Mouse (Mus musculus) liver, embryonic 13.5 days (tissue): ENCODE results near the gene S100a16. TPM values are rescaled to one million over a fixed set of nuclear protein-coding genes. Genes with fewer than 3 reads are reported as not detected.
A peak's percentile ranks its signal among the peaks of the same experiment; 100 is the strongest.

Source experiments
- ATAC-seq: fragments of 200-750 bp; cut with Nextera tagmentation; 2 replicates; pipeline ENCODE4 v1.8.0; 2017; ENCODE audit warnings: low read depth, mild to moderate bottlenecking, moderate number of reproducible peaks, moderate library complexity
- DNase-seq: peaks from one replicate; pipeline ENCODE4 v3.0.0; 2022
- H3K27ac ChIP-seq: fragments of 300-500 bp; sonication (generic); 2 replicates; pipeline ENCODE4 v1.5.1; 2015; ENCODE audit warnings: moderate library complexity, mild to moderate bottlenecking, inconsistent platforms
- H3K27me3 ChIP-seq: fragments of 300-500 bp; sonication (generic); 2 replicates; pipeline ENCODE4 v1.6.1; 2015; ENCODE audit warnings: mild to moderate bottlenecking, inconsistent platforms
- H3K36me3 ChIP-seq: fragments of 300-500 bp; sonication (generic); 2 replicates; pipeline ENCODE4 v1.6.1; 2015; ENCODE audit warnings: mild to moderate bottlenecking, inconsistent platforms
- H3K4me1 ChIP-seq: fragments of 300-500 bp; sonication (generic); replicated peaks from 2 replicates; pipeline ENCODE4 v1.6.1; 2015; ENCODE audit warnings: inconsistent platforms
- H3K4me2 ChIP-seq: fragments of 300-500 bp; sonication (generic); 2 replicates; pipeline ENCODE4 v1.6.1; 2015; ENCODE audit warnings: inconsistent platforms, mild to moderate bottlenecking, moderate library complexity
- H3K4me3 ChIP-seq: fragments of 300-500 bp; sonication (generic); replicated peaks from 2 replicates; pipeline ENCODE4 v1.5.1; 2015; ENCODE audit warnings: mild to moderate bottlenecking, inconsistent platforms
- H3K9ac ChIP-seq: fragments of 300-500 bp; sonication (generic); 2 replicates; pipeline ENCODE4 v1.6.1; 2015; ENCODE audit warnings: mild to moderate bottlenecking, inconsistent platforms
- H3K9me3 ChIP-seq: fragments of 300-500 bp; sonication (generic); replicated peaks from 2 replicates; pipeline ENCODE4 v1.6.1; 2016; ENCODE audit warnings: inconsistent platforms
- WGBS: fragments of 180-500 bp; shearing (Covaris S2); methylation state at CpG from one replicate; pipeline ENCODE4 v1.1.7; 2015; ENCODE audit not compliant: insufficient replicate concordance; 5-methylcytosine and 5-hydroxymethylcytosine counted together
- polyA plus RNA-seq: library from polyadenylated mRNA; unstranded; fragments of >200 nt; fragmentation: Nextera tagmentation; extraction: Ambion mirVana; gene quantifications from 2 replicates; pipeline ENCODE4 v1.2.1, GENCODE M21; 2015

The S100a16 gene
- polyA plus RNA-seq, 1 experiment from 2014 or later: 26.4 TPM

- Histone ChIP-seq H3K27ac (peak overlapping the region; percentile 93), H3K9ac (peak overlapping the region; percentile 97), H3K4me2 (peak overlapping the region; percentile 91), H3K4me1 (peaks cover 25% of the 10 kb centered on the region), H3K27me3 (peaks cover 4% of the 10 kb centered on the region; the same call in 1 of the 2 replicates), H3K4me3 (peak overlapping the region; percentile 93), H3K36me3 (peaks cover 42% of the 10 kb centered on the region), H3K9me3 (no peaks in the 10 kb centered on the region)
- ATAC-seq (no peak), DNase-seq (no peak)
- 2% methylated on average over 20 of the region's 20 CpGs for WGBS
These were observed 28.6 kb upstream of the S100a16 start for GRCm38 (mm10) chr3:90508287-90508949.

- Histone ChIP-seq H3K9me3 (no peaks in the 10 kb centered on the region), H3K27ac (peak within 1 kb of the TSS; percentile 93), H3K9ac (peak within 1 kb of the TSS; percentile 97), H3K4me2 (peak within 1 kb of the TSS; percentile 91), H3K4me3 (peak within 1 kb of the TSS; percentile 93), H3K27me3 (peaks cover 8% of the 10 kb centered on the region; the same call in 1 of the 2 replicates), H3K36me3 (peaks cover 36% of the 10 kb centered on the region), H3K4me1 (peaks cover 32% of the 10 kb centered on the region)
- ATAC-seq (peak; percentile 89), DNase-seq (peak; percentile 99)
- under 1% methylated on average over 66 of the region's 66 CpGs for WGBS
These were observed 27.9 kb upstream of the S100a16 start, which contains the start of gene Chtop for GRCm38 (mm10) chr3:90508950-90509746. Chtop (minus strand) TSS chr3:90509498.

- WGBS: 7% methylated on average over 2 of the region's 2 CpGs
- Histone ChIP-seq H3K9me3 (no peaks in the 10 kb centered on the region), H3K4me1 (peaks cover 38% of the 10 kb centered on the region), H3K4me3 (peak overlapping the region; percentile 93), H3K36me3 (peaks cover 31% of the 10 kb centered on the region), H3K27ac (peak overlapping the region; percentile 37; the same call in 1 of the 2 replicates), H3K4me2 (peak overlapping the region; percentile 91), H3K27me3 (peaks cover 8% of the 10 kb centered on the region; the same call in 1 of the 2 replicates), H3K9ac (peak overlapping the region; percentile 44; the same call in 1 of the 2 replicates)
- no peak for ATAC-seq
- no peak for DNase-seq
These were observed 27.3 kb upstream of the S100a16 start for GRCm38 (mm10) chr3:90509747-90510123.

DNA sequence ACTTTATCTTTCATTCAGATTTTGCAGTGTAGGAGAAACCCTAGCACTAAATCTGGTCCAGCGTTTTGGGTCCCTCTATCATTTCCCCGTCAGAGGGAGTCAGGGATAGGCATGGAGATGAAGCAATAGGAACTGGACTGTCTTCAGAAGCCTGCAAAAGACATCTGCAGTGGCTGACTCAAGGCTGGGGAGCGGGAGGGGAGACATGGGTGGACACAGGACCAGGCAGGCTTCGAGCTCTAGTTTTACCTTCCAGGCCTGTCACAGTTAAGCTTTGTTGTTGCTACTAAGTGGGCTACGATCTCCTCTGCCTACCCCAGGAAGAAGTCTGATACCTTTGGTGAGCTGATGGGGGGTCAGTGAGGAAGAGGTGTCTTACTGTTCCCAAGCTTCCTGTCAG lies 24.8 kb upstream of the S100a16 start:
- Histone ChIP-seq H3K4me1 (peaks cover 45% of the 10 kb centered on the region), H3K9me3 (no peaks in the 10 kb centered on the region), H3K36me3 (peaks cover 6% of the 10 kb centered on the region), H3K27me3 (peaks cover 8% of the 10 kb centered on the region; the same call in 1 of the 2 replicates), H3K9ac (no peak overlapping the region), H3K4me3 (no peak overlapping the region), H3K4me2 (no peak overlapping the region), H3K27ac (no peak overlapping the region)
- ATAC-seq (no peak), DNase-seq (no peak)
- 67% methylated on average over 5 of the region's 5 CpGs for WGBS

DNA sequence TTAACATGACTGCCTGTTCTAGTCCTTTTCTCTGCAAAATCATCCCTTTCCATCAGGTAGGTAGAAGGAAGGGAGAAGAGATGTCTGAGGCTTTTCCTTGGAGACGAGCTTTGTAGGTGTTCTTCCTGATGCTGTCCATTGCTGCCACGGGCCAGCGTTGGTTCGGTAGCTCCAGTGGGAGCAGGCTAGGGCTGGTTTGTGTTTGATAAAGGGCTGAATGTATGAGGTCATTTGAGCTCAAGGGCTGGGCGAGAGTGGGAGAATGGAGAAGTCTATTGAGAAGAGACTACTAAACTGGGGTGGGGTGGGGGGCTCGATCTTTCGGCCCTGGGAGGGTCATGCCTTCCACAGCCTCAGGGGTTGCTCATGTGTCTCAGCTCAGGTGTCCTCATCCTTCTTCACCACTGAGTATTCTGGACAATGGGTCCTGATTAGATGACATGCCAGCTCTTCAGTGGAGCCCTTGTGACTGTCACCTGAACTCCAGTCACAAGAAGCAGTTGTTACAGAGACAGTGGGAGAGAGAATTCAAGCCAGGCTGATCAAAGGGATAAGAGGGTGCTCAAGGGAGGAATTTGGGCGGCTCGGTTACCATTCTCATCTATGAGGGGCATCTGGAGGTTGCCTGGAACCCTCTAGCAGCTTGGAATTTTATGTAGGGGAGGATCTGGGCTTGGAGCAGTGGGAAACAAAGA lies 24.0 kb upstream of the S100a16 start:
- no peak overlapping the region for H3K27ac ChIP-seq
- H3K4me1 ChIP-seq: peaks cover 36% of the 10 kb centered on the region
- ATAC-seq (no peak), DNase-seq (no peak)
- H3K4me3 ChIP-seq: no peak overlapping the region
- no peaks in the 10 kb centered on the region for H3K9me3 ChIP-seq
- H3K27me3 ChIP-seq: peaks cover 8% of the 10 kb centered on the region; the same call in 1 of the 2 replicates
- H3K9ac ChIP-seq: peak overlapping the region; percentile 70; the same call in 1 of the 2 replicates
- no peaks in the 10 kb centered on the region for H3K36me3 ChIP-seq
- H3K4me2 ChIP-seq: peak overlapping the region; percentile 92; the same call in 1 of the 2 replicates
- WGBS: 64% methylated on average over 9 of the region's 9 CpGs

DNA sequence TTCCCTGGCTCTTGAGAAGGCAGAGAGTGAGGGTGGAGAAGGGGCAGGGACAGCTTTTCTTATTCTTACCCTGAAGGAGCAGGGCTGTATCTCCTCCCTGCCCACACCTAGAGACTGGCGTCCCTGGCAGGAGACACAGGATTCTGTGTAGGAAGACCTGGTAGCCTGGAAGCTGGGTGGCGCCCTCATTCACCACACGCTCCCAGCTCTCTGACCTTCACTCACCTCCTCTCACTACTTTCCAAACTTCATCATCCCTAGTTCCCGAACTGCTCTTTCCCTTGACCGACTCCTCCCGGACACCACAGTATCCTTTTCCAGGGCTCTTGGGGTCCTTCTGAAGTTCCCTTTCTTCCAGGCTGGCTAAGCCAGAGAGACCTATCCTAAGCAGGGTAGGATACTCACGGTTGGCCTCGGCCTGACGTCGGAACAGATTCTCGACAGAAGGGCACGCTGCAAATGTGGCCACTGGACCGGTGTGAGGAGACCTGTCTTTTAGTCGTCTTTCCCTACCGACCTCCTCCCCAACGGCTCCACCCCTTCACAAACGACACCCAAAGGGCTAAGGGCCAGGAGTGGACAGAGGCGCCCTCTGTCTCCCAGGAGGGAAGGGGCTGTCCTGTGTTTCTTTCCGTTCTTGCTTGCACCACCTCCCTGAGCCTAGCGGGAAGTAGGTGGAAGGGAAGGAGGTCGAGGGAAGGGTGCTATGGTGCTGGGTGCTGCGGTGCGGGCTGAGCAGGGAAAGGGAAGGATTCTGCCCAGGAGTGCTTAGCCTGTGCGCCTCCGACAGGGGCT lies 23.1 kb upstream of the S100a16 start, which contains the start of the genes S100a1 and S100a13:
TSS of gene S100a1 (minus strand) at position 597 of the 795 bp plus-strand sequence.
TSS of gene S100a13 (plus strand) at position 640 of the 795 bp plus-strand sequence.
- H3K4me2 ChIP-seq: peak within 1 kb of the TSS; percentile 92
- no peaks in the 10 kb centered on the region for H3K36me3 ChIP-seq
- no peaks in the 10 kb centered on the region for H3K9me3 ChIP-seq
- ATAC-seq (peak; percentile 37), DNase-seq (peak; percentile 47)
- H3K27ac ChIP-seq: 0 out of 2 replicates have a peak within 1 kb of the TSS, but pooled peaks have one; percentile 11
- peaks cover 8% of the 10 kb centered on the region; the same call in 1 of the 2 replicates for H3K27me3 ChIP-seq
- 3% methylated on average over 25 of the region's 25 CpGs for WGBS
- H3K9ac ChIP-seq: peak within 1 kb of the TSS; percentile 70
- H3K4me1 ChIP-seq: peaks cover 33% of the 10 kb centered on the region
- peak within 1 kb of the TSS; percentile 64 for H3K4me3 ChIP-seq

DNA sequence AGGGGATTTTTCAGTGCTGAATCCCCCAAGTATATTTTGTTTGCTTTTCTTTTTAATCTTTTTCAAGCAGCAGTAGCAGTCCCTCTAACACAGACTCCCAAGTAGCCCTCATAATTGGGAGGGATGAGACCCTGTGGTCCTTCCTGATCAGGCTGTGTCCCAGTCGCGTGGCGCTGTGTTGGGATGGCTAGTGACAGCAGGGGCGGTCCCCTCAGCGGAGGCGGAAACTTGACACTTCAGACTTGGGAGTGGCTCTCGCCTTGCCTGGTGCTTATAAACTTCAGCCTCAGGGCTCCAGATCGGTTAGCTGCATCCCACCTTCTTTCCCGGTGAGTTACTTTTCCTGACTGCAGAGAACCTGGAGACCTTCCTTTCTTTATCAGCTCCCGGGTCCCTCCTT lies 22.4 kb upstream of the S100a16 start:
- Histone ChIP-seq H3K27me3 (peaks cover 8% of the 10 kb centered on the region; the same call in 1 of the 2 replicates), H3K9ac (peak overlapping the region; percentile 70), H3K4me3 (peak overlapping the region; percentile 64), H3K27ac (no peak overlapping the region), H3K9me3 (no peaks in the 10 kb centered on the region), H3K4me2 (peak overlapping the region; percentile 92), H3K36me3 (no peaks in the 10 kb centered on the region), H3K4me1 (peaks cover 31% of the 10 kb centered on the region)
- WGBS: under 1% methylated on average over 10 of the region's 10 CpGs
- DNase-seq (peak; percentile 60), ATAC-seq (peak; percentile 86)

DNA sequence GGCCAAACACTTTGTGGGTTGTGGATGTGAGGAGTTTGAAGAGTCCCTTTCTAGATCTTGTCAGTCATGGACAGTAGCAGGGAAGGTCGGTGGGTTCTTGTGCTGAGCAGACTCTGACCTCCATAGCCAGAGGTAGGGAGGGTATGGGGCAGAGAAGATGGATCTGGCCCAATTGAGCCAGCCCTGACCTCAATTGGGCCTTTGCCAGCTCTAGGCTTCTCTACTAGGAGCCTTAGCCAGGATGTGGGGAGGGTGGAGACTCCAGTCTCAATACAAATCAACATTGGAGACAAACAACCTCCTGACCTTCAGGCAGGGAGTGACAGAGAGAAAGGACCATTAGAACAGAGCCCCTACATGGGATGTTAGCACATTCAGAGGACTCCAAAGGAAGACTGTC lies 21.8 kb upstream of the S100a16 start:
- Histone ChIP-seq H3K27me3 (peaks cover 8% of the 10 kb centered on the region; the same call in 1 of the 2 replicates), H3K9ac (peak overlapping the region; percentile 70), H3K27ac (no peak overlapping the region), H3K4me1 (peaks cover 29% of the 10 kb centered on the region), H3K4me2 (peak overlapping the region; percentile 92), H3K4me3 (peak overlapping the region; percentile 64), H3K36me3 (no peaks in the 10 kb centered on the region), H3K9me3 (no peaks in the 10 kb centered on the region)
- 23% methylated on average over 1 of the region's 1 CpGs for WGBS
- ATAC-seq (0 out of 2 replicates have a peak, but pooled peaks have one; percentile 4), DNase-seq (no peak)

DNA sequence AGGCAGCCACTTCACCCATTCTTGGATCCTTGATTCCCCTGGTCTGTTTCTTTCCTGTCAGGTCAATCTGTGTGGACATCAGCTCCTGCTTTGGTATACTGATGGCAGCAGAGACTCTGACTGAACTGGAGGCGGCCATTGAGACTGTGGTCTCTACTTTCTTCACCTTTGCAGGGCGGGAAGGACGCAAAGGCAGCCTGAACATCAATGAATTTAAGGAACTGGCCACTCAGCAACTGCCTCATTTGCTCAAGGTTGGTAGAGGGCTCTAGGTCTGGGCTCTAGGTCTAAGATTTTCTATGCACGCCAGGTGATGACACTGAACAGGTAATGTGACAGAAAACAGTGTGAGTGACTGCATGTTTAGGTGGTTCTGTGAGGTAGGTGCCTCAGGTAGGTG lies 21.3 kb upstream of the S100a16 start:
- 75% methylated on average over 4 of the region's 4 CpGs for WGBS
- peaks cover 29% of the 10 kb centered on the region for H3K4me1 ChIP-seq
- DNase-seq: no peak
- H3K27me3 ChIP-seq: peaks cover 8% of the 10 kb centered on the region; the same call in 1 of the 2 replicates
- no peak overlapping the region for H3K9ac ChIP-seq
- H3K27ac ChIP-seq: no peak overlapping the region
- H3K4me2 ChIP-seq: peak overlapping the region; percentile 92
- H3K4me3 ChIP-seq: no peak overlapping the region
- H3K9me3 ChIP-seq: no peaks in the 10 kb centered on the region
- no peak for ATAC-seq
- no peaks in the 10 kb centered on the region for H3K36me3 ChIP-seq

- no peak for DNase-seq
- no peaks in the 10 kb centered on the region for H3K36me3 ChIP-seq
- H3K9ac ChIP-seq: no peak overlapping the region
- ATAC-seq: no peak
- H3K4me3 ChIP-seq: no peak overlapping the region
- H3K4me1 ChIP-seq: peaks cover 29% of the 10 kb centered on the region
- no peaks in the 10 kb centered on the region for H3K9me3 ChIP-seq
- no peak overlapping the region for H3K4me2 ChIP-seq
- peaks cover 8% of the 10 kb centered on the region; the same call in 1 of the 2 replicates for H3K27me3 ChIP-seq
- 81% methylated on average over 4 of the region's 4 CpGs for WGBS
- no peak overlapping the region for H3K27ac ChIP-seq
These were observed 19.3 kb upstream of the S100a16 start for GRCm38 (mm10) chr3:90517711-90518110.
